Mouse (Mus musculus): Measurements from ENCODE around the gene Clec11a.

- TF ChIP-seq CTCF (IDR thresholded peaks at IDR 0.05; ENCODE audit: low read depth) (no peak), EP300 (IDR thresholded peaks at IDR 0.05; ENCODE audit: low read depth) (no peak)
These were observed 33.3 kb downstream of the Clec11a start for GRCm38 (mm10) chr7:44273446-44273845.

All from liver, postnatal 0 days (tissue).